Mouse (Mus musculus): Measurements from ENCODE around the gene Srek1ip1. TPM values are rescaled to one million over a fixed set of nuclear protein-coding genes. Genes with fewer than 3 reads are reported as not detected.

Srek1ip1 gene
- polyA plus RNA-seq, 1 experiment, result 22.3 TPM

- TF ChIP-seq POLR2A (IDR thresholded peaks at IDR 0.05; ENCODE audit: insufficient read depth, low read length), result no peak
- TF ChIP-seq CTCF (IDR thresholded peaks at IDR 0.05; ENCODE audit: low read depth, low read length), result no peak
- TF ChIP-seq EP300 (IDR thresholded peaks at IDR 0.05; ENCODE audit: insufficient read depth, low read depth, low read length), result no peak
- H3K27ac ChIP-seq (ENCODE audit: insufficient read depth, low read length), result no peak overlapping the region
- H3K4me3 ChIP-seq (ENCODE audit: low read depth, low read length), result no peak overlapping the region
- no peaks in the 10 kb centered on the region for H3K9me3 ChIP-seq (replicated peaks; ENCODE audit: control insufficient read depth, insufficient read depth, low read length, poor library complexity, severe bottlenecking)
- H3K27me3 ChIP-seq (ENCODE audit: control insufficient read depth, insufficient read depth, low read length, poor library complexity, severe bottlenecking), result no peaks in the 10 kb centered on the region
- no peak overlapping the region for H3K9ac ChIP-seq (ENCODE audit: low read depth, poor library complexity, severe bottlenecking)
- H3K36me3 ChIP-seq (ENCODE audit: control insufficient read depth, insufficient read depth, low read length, poor library complexity, severe bottlenecking), result no peaks in the 10 kb centered on the region
- H3K4me1 ChIP-seq (ENCODE audit: control insufficient read depth, insufficient read depth, low read length), result no peaks in the 10 kb centered on the region
Measured at GRCm38 (mm10) chr13:104853645-104854044, 61.4 kb downstream of the Srek1ip1 start.

- H3K4me1 ChIP-seq (ENCODE audit: control insufficient read depth, insufficient read depth, low read length), result no peaks in the 10 kb centered on the region
- H3K9ac ChIP-seq (ENCODE audit: low read depth, poor library complexity, severe bottlenecking), result peak within 1 kb of the TSS; percentile 74
- peak within 1 kb of the TSS; percentile 64 for H3K4me3 ChIP-seq (ENCODE audit: low read depth, low read length)
- no peaks in the 10 kb centered on the region for H3K36me3 ChIP-seq (ENCODE audit: control insufficient read depth, insufficient read depth, low read length, poor library complexity, severe bottlenecking)
- peaks cover 9% of the 10 kb centered on the region; the same call in 1 of the 2 replicates for H3K27me3 ChIP-seq (ENCODE audit: control insufficient read depth, insufficient read depth, low read length, poor library complexity, severe bottlenecking)
- TF ChIP-seq POLR2A (IDR thresholded peaks at IDR 0.05; ENCODE audit: insufficient read depth, low read length), result no peak
- TF ChIP-seq CTCF (IDR thresholded peaks at IDR 0.05; ENCODE audit: low read depth, low read length), result no peak
- no peak for TF ChIP-seq EP300 (IDR thresholded peaks at IDR 0.05; ENCODE audit: insufficient read depth, low read depth, low read length)
- no peaks in the 10 kb centered on the region for H3K9me3 ChIP-seq (replicated peaks; ENCODE audit: control insufficient read depth, insufficient read depth, low read length, poor library complexity, severe bottlenecking)
- no peak within 1 kb of the TSS for H3K27ac ChIP-seq (ENCODE audit: insufficient read depth, low read length)
Measured at GRCm38 (mm10) chr13:104863127-104863979, 71.1 kb downstream of the Srek1ip1 start, which contains the start of gene Shisal2b. Gene Shisal2b (minus strand): TSS chr13:104863893.

DNA sequence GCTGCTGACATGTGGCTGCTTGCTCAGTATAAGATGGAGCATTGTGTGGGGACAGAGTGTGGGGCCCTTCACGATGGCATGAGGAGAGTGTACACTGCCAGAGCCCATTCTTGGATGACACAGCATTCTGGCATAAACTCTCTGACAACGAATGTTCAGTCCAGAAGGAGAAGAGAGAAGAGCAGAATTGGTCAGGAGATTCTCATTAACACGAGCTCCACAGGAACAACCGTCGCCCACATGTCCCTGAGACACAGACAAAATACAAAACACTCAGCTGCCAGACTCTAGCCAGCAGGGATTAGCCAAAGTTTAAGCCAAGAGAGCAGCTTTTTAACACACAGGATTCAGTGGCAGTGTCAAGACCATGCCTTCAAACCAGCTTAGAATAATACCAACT lies 74.4 kb downstream of the Srek1ip1 start:
- Histone ChIP-seq H3K4me1 (ENCODE audit: control insufficient read depth, insufficient read depth, low read length) (no peaks in the 10 kb centered on the region), H3K27ac (ENCODE audit: insufficient read depth, low read length) (no peak overlapping the region), H3K9ac (ENCODE audit: low read depth, poor library complexity, severe bottlenecking) (no peak overlapping the region), H3K27me3 (ENCODE audit: control insufficient read depth, insufficient read depth, low read length, poor library complexity, severe bottlenecking) (peaks cover 7% of the 10 kb centered on the region; the same call in 1 of the 2 replicates), H3K4me3 (ENCODE audit: low read depth, low read length) (no peak overlapping the region), H3K36me3 (ENCODE audit: control insufficient read depth, insufficient read depth, low read length, poor library complexity, severe bottlenecking) (no peaks in the 10 kb centered on the region), H3K9me3 (replicated peaks; ENCODE audit: control insufficient read depth, insufficient read depth, low read length, poor library complexity, severe bottlenecking) (no peaks in the 10 kb centered on the region)
- TF ChIP-seq POLR2A (IDR thresholded peaks at IDR 0.05; ENCODE audit: insufficient read depth, low read length) (no peak), EP300 (IDR thresholded peaks at IDR 0.05; ENCODE audit: insufficient read depth, low read depth, low read length) (no peak), CTCF (IDR thresholded peaks at IDR 0.05; ENCODE audit: low read depth, low read length) (no peak)

- Histone ChIP-seq H3K9ac (ENCODE audit: low read depth, poor library complexity, severe bottlenecking) (no peak overlapping the region), H3K36me3 (ENCODE audit: control insufficient read depth, insufficient read depth, low read length, poor library complexity, severe bottlenecking) (no peaks in the 10 kb centered on the region), H3K4me3 (ENCODE audit: low read depth, low read length) (no peak overlapping the region), H3K4me1 (ENCODE audit: control insufficient read depth, insufficient read depth, low read length) (no peaks in the 10 kb centered on the region), H3K27ac (ENCODE audit: insufficient read depth, low read length) (no peak overlapping the region), H3K9me3 (replicated peaks; ENCODE audit: control insufficient read depth, insufficient read depth, low read length, poor library complexity, severe bottlenecking) (no peaks in the 10 kb centered on the region), H3K27me3 (ENCODE audit: control insufficient read depth, insufficient read depth, low read length, poor library complexity, severe bottlenecking) (no peaks in the 10 kb centered on the region)
- TF ChIP-seq CTCF (IDR thresholded peaks at IDR 0.05; ENCODE audit: low read depth, low read length) (no peak), POLR2A (IDR thresholded peaks at IDR 0.05; ENCODE audit: insufficient read depth, low read length) (no peak), EP300 (IDR thresholded peaks at IDR 0.05; ENCODE audit: insufficient read depth, low read depth, low read length) (no peak)
Measured at GRCm38 (mm10) chr13:104869907-104870306, 77.6 kb downstream of the Srek1ip1 start.

DNA sequence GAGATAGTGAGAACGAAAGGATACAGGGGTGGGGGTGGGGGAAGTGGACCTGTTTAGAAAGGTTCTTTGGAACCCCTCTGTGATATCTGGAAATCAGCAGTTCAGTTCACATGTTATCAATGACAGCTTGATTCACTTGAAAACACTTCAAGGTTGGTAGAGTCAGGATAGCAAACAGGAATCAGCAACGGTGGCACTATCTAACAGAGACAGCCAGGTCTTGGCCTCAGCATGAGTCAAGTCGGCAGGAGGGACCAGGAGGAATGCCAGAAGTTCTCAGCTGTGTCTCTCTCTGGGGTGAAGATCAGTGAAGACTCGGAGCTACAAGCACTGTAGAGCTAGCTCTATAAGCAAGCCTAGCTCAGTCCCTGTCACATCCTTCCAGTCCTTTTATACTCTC lies 86.2 kb downstream of the Srek1ip1 start:
- no peaks in the 10 kb centered on the region for H3K36me3 ChIP-seq (ENCODE audit: control insufficient read depth, insufficient read depth, low read length, poor library complexity, severe bottlenecking)

More for the DNA sequence above, 86.2 kb downstream of the Srek1ip1 start:
- H3K4me1 ChIP-seq (ENCODE audit: control insufficient read depth, insufficient read depth, low read length), result no peaks in the 10 kb centered on the region
- H3K27me3 ChIP-seq (ENCODE audit: control insufficient read depth, insufficient read depth, low read length, poor library complexity, severe bottlenecking), result no peaks in the 10 kb centered on the region
- no peak overlapping the region for H3K9ac ChIP-seq (ENCODE audit: low read depth, poor library complexity, severe bottlenecking)
- no peak overlapping the region for H3K4me3 ChIP-seq (ENCODE audit: low read depth, low read length)
- TF ChIP-seq POLR2A (IDR thresholded peaks at IDR 0.05; ENCODE audit: insufficient read depth, low read length) (no peak), EP300 (IDR thresholded peaks at IDR 0.05; ENCODE audit: insufficient read depth, low read depth, low read length) (no peak), CTCF (IDR thresholded peaks at IDR 0.05; ENCODE audit: low read depth, low read length) (no peak)
- H3K27ac ChIP-seq (ENCODE audit: insufficient read depth, low read length), result no peak overlapping the region
- H3K9me3 ChIP-seq (replicated peaks; ENCODE audit: control insufficient read depth, insufficient read depth, low read length, poor library complexity, severe bottlenecking), result no peaks in the 10 kb centered on the region

Data from ES-Bruce4 (cell line).